Mouse (Mus musculus) small intestine, adult 2 months (tissue): Measurements from ENCODE around the gene Gm20388.

Experiments
- CTCF ChIP-seq: fragments of 200-500 bp; IDR thresholded peaks from 2 replicates; pipeline ENCODE4 v1.5.1; 2012; ENCODE audit warnings: low read depth, mild to moderate bottlenecking, control low read depth, inconsistent platforms, low read length, moderate library complexity, mixed read lengths; ENCODE audit not compliant: insufficient replicate concordance, insufficient read length; ENCODE audit errors: extremely low read depth
- POLR2A ChIP-seq: fragments of 200-500 bp; IDR thresholded peaks from 2 replicates; pipeline ENCODE4 v1.6.1; 2012; ENCODE audit warnings: low read depth, mild to moderate bottlenecking, control low read depth, inconsistent platforms, low read length, moderate library complexity

GRCm38 (mm10) chr8:120675718-120676117, 765.1 kb downstream of the Gm20388 start:
- no peak for TF ChIP-seq POLR2A
- TF ChIP-seq CTCF = no peak
